Mouse (Mus musculus) ES-E14 (cell line): ENCODE measurements around the gene Thtpa.

Source experiments
- HCFC1 ChIP-seq: IDR thresholded peaks from 2 replicates; pipeline ENCODE4 v1.6.1; 2012; ENCODE audit warnings: low read length, inconsistent platforms, borderline replicate concordance; ENCODE audit not compliant: insufficient read depth
- ZC3H11A ChIP-seq: IDR thresholded peaks from 2 replicates; pipeline ENCODE4 v1.6.1; 2012; ENCODE audit warnings: low read depth, mild to moderate bottlenecking, inconsistent platforms, low read length, borderline replicate concordance

GRCm38 (mm10) chr14:55125711-55126110 lies 31.1 kb downstream of the Thtpa start:
- no peak for TF ChIP-seq HCFC1
- no peak for TF ChIP-seq ZC3H11A
